Mouse (Mus musculus) frontal cortex, adult (tissue): ENCODE data around the gene Ror1.

Experiments
- ATAC-seq: cut with Nextera tagmentation; 2 replicates; pipeline ENCODE4 v1.9.2; 2017; ENCODE audit warnings: mild to moderate bottlenecking, moderate library complexity, mixed read lengths; ENCODE audit not compliant: low TSS enrichment

The Ror1 gene

GRCm38 (mm10) chr4:100095685-100096595 lies at the start of gene Ror1:
TSS of gene Ror1 (plus strand) at chr4:100095791.
- peak; percentile 92 for ATAC-seq

DNA sequence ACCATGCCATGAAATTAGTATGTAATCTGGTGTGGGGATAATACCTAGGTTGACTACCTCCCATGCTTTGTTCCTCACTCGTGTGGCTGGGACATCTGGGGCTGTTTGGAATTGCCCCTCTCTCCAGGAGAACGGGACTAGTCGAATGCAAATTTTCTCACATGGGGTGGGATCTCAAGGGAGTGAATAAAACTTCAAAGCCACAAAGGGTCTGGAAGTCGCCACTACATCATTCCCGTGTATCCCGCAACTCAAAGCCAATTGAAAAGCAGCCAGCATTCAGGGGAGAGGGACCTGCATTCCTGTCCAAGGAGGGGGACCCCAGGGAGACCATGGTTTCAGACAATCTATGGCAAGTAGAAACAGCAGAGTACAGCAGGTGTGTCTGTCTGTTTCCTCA lies 48.5 kb upstream of the Ror1 start:
- ATAC-seq = no peak

DNA sequence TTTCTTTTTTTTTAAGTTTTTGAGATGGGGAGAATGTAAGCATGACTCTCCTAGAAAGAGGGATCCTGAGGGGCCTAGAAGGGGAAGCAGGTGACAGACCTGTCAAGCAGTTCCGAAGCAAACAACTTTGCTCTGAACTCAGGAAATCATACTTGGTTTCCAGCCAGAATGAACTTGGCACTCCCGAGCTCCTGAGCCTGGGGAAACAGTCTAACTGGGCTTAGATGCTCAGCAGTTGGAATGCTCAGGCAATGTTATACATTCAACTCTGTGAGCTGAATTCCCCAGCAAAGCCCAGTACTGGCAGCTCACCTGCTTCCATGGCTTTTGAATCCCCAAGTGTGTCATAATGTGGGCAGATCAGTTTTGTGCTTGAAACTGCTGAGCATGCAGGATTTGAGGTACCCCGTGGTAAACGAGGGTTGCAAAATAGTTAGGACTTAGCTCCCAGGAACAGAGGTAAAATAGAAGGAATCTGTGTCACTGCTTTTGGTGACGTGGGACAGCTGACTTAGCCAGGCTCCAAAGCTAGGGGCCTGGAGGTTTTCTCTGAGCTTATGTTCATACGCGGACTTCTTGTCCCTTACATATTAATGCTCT lies 47.1 kb upstream of the Ror1 start:
- ATAC-seq = no peak

GRCm38 (mm10) chr4:100051767-100052166 lies 43.8 kb upstream of the Ror1 start:
- no peak for ATAC-seq

DNA sequence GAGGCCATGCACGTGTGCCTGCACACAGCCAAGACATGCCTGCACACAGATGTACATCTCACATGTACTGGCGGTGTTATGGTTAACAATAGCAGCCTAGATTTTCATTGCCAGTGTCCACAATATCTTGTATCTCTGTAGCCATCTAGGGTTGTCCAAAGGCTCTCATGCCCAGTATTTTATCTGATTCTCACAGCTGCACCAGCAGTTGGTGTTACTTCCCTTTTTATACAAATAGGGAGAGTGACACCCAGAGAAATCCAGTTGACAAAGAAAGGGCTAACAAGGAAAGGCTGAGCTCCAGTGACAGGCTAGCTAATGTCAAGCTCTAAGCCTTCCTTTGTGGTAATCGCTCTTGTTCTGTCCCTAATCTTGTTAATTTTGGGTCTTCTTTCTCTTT lies 43.3 kb upstream of the Ror1 start:
- no peak for ATAC-seq

- ATAC-seq = no peak
These were observed 39.5 kb upstream of the Ror1 start for GRCm38 (mm10) chr4:100056046-100056445.

- no peak for ATAC-seq
These were observed 39.1 kb upstream of the Ror1 start for GRCm38 (mm10) chr4:100056446-100056845.

- no peak for ATAC-seq
These were observed 38.2 kb upstream of the Ror1 start for GRCm38 (mm10) chr4:100057381-100057780.

DNA sequence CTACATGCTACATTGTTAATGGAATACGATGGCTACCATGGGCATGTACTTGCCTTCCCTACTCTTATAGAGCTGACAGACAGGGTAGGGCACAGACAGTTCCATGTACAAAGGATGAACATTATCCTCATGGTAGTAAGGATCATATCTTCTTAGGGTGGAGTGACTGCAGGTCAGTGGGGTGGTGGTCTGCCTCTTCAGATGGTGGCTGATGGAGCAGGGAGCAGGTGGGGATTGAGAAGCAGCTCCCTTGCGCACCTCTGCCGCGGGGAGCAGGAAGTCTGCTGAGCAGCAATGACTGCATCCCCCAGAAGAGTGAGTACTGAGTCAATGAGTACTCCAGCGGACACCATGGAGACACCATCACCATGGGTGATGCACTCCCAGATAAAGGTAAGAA lies 37.0 kb upstream of the Ror1 start:
- no peak for ATAC-seq

GRCm38 (mm10) chr4:100059811-100060210 lies 35.8 kb upstream of the Ror1 start:
- ATAC-seq = no peak

DNA sequence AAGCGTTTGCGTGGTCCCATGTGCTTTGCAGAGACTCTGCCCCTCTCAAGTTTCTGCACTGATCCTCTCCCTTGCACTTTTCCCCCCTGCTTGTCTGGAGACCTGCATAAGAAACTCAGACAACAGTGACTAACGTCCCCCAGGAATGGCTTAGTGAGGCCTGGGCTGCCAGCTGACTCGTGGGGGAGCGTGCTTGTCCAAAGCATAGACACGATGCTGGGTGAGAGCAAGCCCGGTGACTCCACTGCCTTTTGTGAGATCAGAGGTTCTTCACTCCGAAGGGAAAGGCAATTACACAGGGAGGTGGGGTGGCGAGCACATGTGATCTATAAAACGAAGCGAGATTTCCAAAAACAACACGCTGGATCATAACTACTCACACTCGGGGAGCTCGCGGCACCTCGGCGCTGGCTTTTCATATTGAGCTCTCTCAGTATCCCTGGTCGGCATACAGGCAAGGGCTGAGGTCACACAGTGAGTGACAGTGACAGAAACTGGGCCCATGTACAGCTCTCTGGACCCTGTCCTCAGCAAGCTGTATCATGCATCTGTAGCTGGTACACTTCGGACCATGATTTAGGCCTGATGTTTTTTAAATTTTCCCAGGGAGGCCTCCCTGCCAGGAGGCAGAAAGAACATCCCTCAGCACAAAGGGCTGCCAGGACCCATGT lies 34.1 kb upstream of the Ror1 start:
- no peak for ATAC-seq

GRCm38 (mm10) chr4:100065686-100066085 lies 29.9 kb upstream of the Ror1 start:
- no peak for ATAC-seq

DNA sequence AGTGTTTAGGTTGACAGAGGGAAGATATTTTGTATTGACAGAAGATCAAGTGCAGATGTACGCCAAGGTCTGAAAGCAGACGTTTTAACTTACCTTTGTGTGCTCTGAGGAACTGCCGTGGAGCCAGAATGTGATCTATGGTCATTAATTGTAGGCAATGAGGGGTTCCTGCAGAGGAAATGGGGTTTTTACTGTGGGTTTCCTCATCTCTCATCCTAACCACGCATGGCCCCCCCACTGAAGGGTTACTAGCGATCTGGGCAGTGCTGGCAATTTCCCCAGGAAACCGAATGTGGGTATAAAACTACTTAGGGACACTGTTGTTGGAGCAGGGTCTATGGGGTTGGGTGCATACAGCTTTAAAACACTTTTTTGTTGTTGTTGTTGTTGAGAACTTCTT lies 25.5 kb upstream of the Ror1 start:
- ATAC-seq = no peak

- ATAC-seq = 0 out of 2 replicates have a peak, but pooled peaks have one; percentile 35
These were observed 1.1 kb downstream of the Ror1 start for GRCm38 (mm10) chr4:100096596-100097181.

DNA sequence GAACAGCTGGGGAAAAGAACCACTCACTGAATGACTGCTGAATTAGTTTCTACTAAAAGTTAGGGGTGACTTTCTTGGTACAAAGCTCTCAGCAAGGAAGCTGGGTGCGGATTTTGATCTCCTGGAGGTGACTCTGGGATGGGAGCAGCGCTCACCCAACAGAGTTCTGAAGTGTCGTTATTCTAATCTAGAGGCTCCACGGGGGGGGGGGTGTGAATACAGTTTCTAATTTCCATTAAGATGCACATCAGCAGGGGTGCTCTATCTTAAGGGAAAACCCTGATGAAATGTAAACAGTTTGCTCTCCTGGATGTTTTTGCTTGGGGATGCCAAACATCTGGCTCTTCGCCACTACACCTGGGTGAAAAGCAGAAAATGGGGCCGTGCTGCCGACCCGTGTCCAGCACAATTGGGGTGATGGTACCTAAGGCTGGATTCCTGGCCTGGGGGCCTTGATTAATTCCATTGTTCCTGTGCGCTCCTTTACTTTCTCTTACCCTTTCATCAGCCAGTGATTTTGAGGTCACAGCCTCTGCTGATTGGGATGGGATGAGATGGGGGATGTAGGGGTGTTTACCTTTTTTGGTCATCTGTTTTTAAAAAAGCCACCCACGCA lies 1.9 kb downstream of the Ror1 start:
- ATAC-seq = no peak

GRCm38 (mm10) chr4:100101066-100101820 lies 5.7 kb downstream of the Ror1 start:
- no peak for ATAC-seq

- ATAC-seq = no peak
These were observed 6.3 kb downstream of the Ror1 start for GRCm38 (mm10) chr4:100101844-100102243.

GRCm38 (mm10) chr4:100104241-100104640 lies 8.7 kb downstream of the Ror1 start:
- no peak for ATAC-seq

DNA sequence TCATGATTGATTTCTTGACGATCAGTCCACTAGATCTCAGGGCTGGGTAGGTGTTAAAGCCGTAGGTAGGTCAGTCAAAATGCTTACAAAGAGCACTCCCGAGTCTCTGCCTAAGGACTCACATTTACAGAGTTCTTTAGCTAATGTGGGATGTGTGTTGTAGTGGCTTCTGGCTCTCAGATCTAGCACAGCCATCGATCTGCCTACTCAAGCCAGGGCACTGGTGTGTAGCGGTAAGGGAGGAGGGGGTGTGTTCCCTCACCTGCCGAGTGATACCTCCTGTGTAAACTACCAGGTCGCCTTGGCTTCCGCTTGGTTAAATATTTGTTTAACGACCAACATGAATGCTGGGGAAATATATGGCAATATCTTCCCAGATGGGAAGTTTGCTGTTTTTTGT lies 12.0 kb downstream of the Ror1 start:
- ATAC-seq = no peak

DNA sequence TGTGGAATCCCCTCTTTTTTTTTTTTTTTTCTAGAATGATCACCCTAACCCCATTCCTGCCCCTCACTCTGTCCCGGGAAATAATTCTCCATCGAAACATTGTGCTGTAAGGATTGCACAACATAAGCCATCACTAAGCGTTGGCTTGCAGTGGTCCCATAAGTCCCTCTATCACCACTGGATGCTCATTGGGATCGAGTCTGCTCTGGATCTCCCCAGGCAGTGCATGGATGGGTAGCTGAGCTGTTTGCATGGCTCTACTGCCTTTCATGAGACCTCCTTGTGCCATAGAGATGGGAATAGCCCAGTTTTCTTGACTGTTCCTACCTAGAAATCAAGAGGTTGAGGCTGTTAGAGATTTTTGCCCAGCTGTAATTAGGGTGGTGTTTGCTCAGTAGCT lies 13.0 kb downstream of the Ror1 start:
- no peak for ATAC-seq

GRCm38 (mm10) chr4:100114148-100114547 lies 18.6 kb downstream of the Ror1 start:
- ATAC-seq = no peak
